Mouse (Mus musculus): ENCODE measurements around the gene Ehf. TPM values are rescaled to one million over a fixed set of nuclear protein-coding genes. Genes with fewer than 3 reads are reported as not detected.

Gene Ehf
- 0.11 and 0.26 TPM in 2 replicates for polyA plus RNA-seq (2014; fragmentation: Nextera tagmentation; extraction: Ambion mirVana)

DNA sequence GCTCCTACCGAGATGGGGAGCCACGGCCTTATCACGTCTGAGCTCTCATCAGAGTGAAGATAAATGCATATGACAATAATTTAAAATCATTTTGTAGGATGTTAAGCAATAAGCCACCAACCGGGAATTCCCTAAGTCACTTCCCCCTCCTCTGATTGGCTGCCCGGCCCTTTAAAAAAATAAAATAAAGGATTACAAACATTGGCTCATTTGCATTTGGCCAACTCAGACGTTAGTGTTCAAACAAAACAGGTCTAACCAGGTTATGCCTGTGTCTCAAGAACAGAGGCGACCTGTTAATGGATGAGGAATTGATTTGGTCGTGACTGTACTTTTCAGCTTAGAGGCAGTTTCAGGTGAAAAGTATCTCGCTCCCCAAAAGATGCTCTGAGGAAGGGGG is at the start of gene Ehf:
Ehf (minus strand) TSS at position 147 of the 400 bp plus-strand sequence.
- WGBS = 36% methylated on average over 9 of the region's 9 CpGs
- DNase-seq (ENCODE audit: low spot score) (no peak), ATAC-seq (replicated peaks; ENCODE audit: low FRiP score) (no peak)
- H3K27ac ChIP-seq (ENCODE audit: low read depth, low read length) = no peak within 1 kb of the TSS
- H3K4me1 ChIP-seq (replicated peaks; ENCODE audit: control insufficient read depth, insufficient read depth, low read length) = peaks cover 21% of the 10 kb centered on the region
- H3K4me3 ChIP-seq (ENCODE audit: low read depth, low read length) = no peak within 1 kb of the TSS
- H3K4me2 ChIP-seq = 0 out of 2 replicates have a peak within 1 kb of the TSS, but pooled peaks have one; percentile 22
- no peak within 1 kb of the TSS for H3K9ac ChIP-seq (ENCODE audit: low read depth, low read length)
- no peaks in the 10 kb centered on the region for H3K27me3 ChIP-seq (replicated peaks; ENCODE audit: control insufficient read depth, insufficient read depth, low read length)
- H3K9me3 ChIP-seq (ENCODE audit: control insufficient read depth, low read length) = no peaks in the 10 kb centered on the region
- no peaks in the 10 kb centered on the region for H3K36me3 ChIP-seq (ENCODE audit: control insufficient read depth, insufficient read depth, low read length)

GRCm38 (mm10) chr2:103347417-103347891 is 44.4 kb upstream of the Ehf start:
- DNase-seq (ENCODE audit: low spot score) = no peak
- ATAC-seq (replicated peaks; ENCODE audit: low FRiP score) = no peak
- WGBS = 4% methylated on average over 5 of the region's 5 CpGs
- Histone ChIP-seq H3K9me3 (ENCODE audit: control insufficient read depth, low read length) (no peaks in the 10 kb centered on the region), H3K4me3 (ENCODE audit: low read depth, low read length) (no peak overlapping the region), H3K27ac (ENCODE audit: low read depth, low read length) (no peak overlapping the region), H3K4me1 (replicated peaks; ENCODE audit: control insufficient read depth, insufficient read depth, low read length) (no peaks in the 10 kb centered on the region), H3K4me2 (no peak overlapping the region), H3K36me3 (ENCODE audit: control insufficient read depth, insufficient read depth, low read length) (no peaks in the 10 kb centered on the region), H3K9ac (ENCODE audit: low read depth, low read length) (no peak overlapping the region), H3K27me3 (replicated peaks; ENCODE audit: control insufficient read depth, insufficient read depth, low read length) (no peaks in the 10 kb centered on the region)

DNA sequence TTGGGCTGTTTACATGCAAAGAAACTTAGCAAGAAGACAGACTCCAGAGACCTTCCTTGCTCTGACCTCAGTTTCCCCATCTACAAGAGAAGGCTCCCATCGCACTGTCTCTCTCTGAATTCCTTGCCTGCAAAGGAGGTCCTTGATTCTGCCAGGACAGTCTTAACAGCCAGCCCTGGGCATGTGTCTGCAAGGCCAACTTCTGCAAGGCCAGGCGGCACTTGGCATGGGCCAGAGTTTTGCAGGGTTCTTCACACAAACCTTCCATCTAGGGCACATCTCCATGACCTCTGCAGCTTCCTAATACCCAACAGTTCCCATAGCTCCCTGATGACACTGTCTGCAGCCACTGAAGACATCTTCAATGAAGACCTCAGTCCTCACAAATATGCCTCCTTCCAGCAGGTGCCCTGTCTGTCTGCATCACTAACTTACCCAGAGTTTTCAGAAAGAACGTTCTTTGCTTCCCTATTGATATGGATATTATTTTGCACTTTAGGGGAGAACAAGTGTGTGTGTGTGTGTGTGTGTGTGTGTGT is 43.7 kb upstream of the Ehf start:
- Histone ChIP-seq H3K36me3 (ENCODE audit: control insufficient read depth, insufficient read depth, low read length) (no peaks in the 10 kb centered on the region), H3K4me2 (no peak overlapping the region), H3K9ac (ENCODE audit: low read depth, low read length) (no peak overlapping the region), H3K9me3 (ENCODE audit: control insufficient read depth, low read length) (no peaks in the 10 kb centered on the region), H3K27me3 (replicated peaks; ENCODE audit: control insufficient read depth, insufficient read depth, low read length) (no peaks in the 10 kb centered on the region), H3K27ac (ENCODE audit: low read depth, low read length) (no peak overlapping the region), H3K4me1 (replicated peaks; ENCODE audit: control insufficient read depth, insufficient read depth, low read length) (no peaks in the 10 kb centered on the region), H3K4me3 (ENCODE audit: low read depth, low read length) (no peak overlapping the region)
- WGBS = 69% methylated on average over 3 of the region's 3 CpGs
- ATAC-seq (replicated peaks; ENCODE audit: low FRiP score) = no peak
- DNase-seq (ENCODE audit: low spot score) = no peak

DNA sequence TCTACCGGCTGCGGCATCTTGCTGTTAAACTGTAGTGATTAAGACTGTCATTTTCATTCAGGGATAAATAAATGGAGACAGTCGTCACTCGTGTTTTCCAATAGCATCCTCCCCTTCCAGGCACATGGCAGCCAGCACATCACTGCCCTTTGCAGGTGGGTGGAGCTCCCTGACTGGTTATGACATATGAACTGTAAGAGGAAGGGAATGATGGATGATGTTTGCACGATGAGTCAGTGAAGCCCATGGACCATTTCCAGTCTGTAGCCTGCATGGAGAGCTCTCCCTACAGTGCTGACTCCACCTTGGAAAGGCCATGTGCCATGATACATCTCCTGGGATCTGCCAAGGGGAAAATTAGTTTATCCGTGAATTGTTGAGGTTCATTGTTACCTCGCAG is 40.5 kb upstream of the Ehf start:
- Histone ChIP-seq H3K9me3 (ENCODE audit: control insufficient read depth, low read length) (no peaks in the 10 kb centered on the region), H3K27ac (ENCODE audit: low read depth, low read length) (no peak overlapping the region), H3K36me3 (ENCODE audit: control insufficient read depth, insufficient read depth, low read length) (no peaks in the 10 kb centered on the region), H3K4me3 (ENCODE audit: low read depth, low read length) (no peak overlapping the region), H3K4me2 (no peak overlapping the region), H3K9ac (ENCODE audit: low read depth, low read length) (no peak overlapping the region), H3K4me1 (replicated peaks; ENCODE audit: control insufficient read depth, insufficient read depth, low read length) (no peaks in the 10 kb centered on the region), H3K27me3 (replicated peaks; ENCODE audit: control insufficient read depth, insufficient read depth, low read length) (no peaks in the 10 kb centered on the region)
- no peak for ATAC-seq (replicated peaks; ENCODE audit: low FRiP score)
- WGBS = 78% methylated on average over 7 of the region's 7 CpGs
- no peak for DNase-seq (ENCODE audit: low spot score)

- Histone ChIP-seq H3K9ac (ENCODE audit: low read depth, low read length) (no peak overlapping the region), H3K4me2 (no peak overlapping the region), H3K9me3 (ENCODE audit: control insufficient read depth, low read length) (no peaks in the 10 kb centered on the region), H3K4me1 (replicated peaks; ENCODE audit: control insufficient read depth, insufficient read depth, low read length) (peaks cover 1% of the 10 kb centered on the region; the same call in 1 of the 2 replicates), H3K36me3 (ENCODE audit: control insufficient read depth, insufficient read depth, low read length) (no peaks in the 10 kb centered on the region), H3K27ac (ENCODE audit: low read depth, low read length) (no peak overlapping the region), H3K27me3 (replicated peaks; ENCODE audit: control insufficient read depth, insufficient read depth, low read length) (no peaks in the 10 kb centered on the region), H3K4me3 (ENCODE audit: low read depth, low read length) (no peak overlapping the region)
- 76% methylated on average over 1 of the region's 1 CpGs for WGBS
- no peak for ATAC-seq (replicated peaks; ENCODE audit: low FRiP score)
- no peak for DNase-seq (ENCODE audit: low spot score)
Measured at GRCm38 (mm10) chr2:103342123-103342522, 39.0 kb upstream of the Ehf start.

- no peaks in the 10 kb centered on the region for H3K27me3 ChIP-seq (replicated peaks; ENCODE audit: control insufficient read depth, insufficient read depth, low read length)
- 77% methylated on average over 1 of the region's 1 CpGs for WGBS
- no peak for ATAC-seq (replicated peaks; ENCODE audit: low FRiP score)
Measured at GRCm38 (mm10) chr2:103341375-103341971, 38.4 kb upstream of the Ehf start.

DNA sequence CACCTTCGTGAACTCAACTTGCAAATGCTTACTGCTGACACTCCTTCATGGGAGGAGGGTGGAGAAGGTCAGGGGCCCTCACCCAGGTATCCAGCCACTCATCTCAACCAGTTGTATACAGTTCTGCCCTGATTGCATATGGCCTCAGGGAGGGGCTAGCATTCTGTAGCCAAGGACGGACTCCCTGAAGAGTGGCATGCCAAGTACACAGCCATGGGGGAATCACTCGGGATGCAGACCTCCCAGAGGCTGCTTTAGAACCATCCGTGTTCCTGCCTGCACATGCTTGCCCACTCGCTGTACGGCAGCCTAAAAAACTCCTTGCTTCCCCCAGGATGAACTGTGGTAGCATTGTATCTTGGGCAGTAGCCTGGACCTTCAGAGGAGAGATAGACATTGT is 35.6 kb upstream of the Ehf start:
- DNase-seq (ENCODE audit: low spot score) (no peak), ATAC-seq (replicated peaks; ENCODE audit: low FRiP score) (no peak)
- WGBS = 78% methylated on average over 6 of the region's 6 CpGs
- Histone ChIP-seq H3K4me2 (no peak overlapping the region), H3K9me3 (ENCODE audit: control insufficient read depth, low read length) (no peaks in the 10 kb centered on the region), H3K4me1 (replicated peaks; ENCODE audit: control insufficient read depth, insufficient read depth, low read length) (peaks cover 3% of the 10 kb centered on the region), H3K27me3 (replicated peaks; ENCODE audit: control insufficient read depth, insufficient read depth, low read length) (no peaks in the 10 kb centered on the region), H3K36me3 (ENCODE audit: control insufficient read depth, insufficient read depth, low read length) (no peaks in the 10 kb centered on the region), H3K9ac (ENCODE audit: low read depth, low read length) (no peak overlapping the region), H3K27ac (ENCODE audit: low read depth, low read length) (no peak overlapping the region), H3K4me3 (ENCODE audit: low read depth, low read length) (no peak overlapping the region)

More at GRCm38 (mm10) chr2:103341375-103341971, 38.4 kb upstream of the Ehf start:
- Histone ChIP-seq H3K4me2 (no peak overlapping the region), H3K4me1 (replicated peaks; ENCODE audit: control insufficient read depth, insufficient read depth, low read length) (peaks cover 3% of the 10 kb centered on the region), H3K36me3 (ENCODE audit: control insufficient read depth, insufficient read depth, low read length) (no peaks in the 10 kb centered on the region), H3K9me3 (ENCODE audit: control insufficient read depth, low read length) (no peaks in the 10 kb centered on the region), H3K4me3 (ENCODE audit: low read depth, low read length) (no peak overlapping the region), H3K27ac (ENCODE audit: low read depth, low read length) (no peak overlapping the region), H3K9ac (ENCODE audit: low read depth, low read length) (no peak overlapping the region)
- no peak for DNase-seq (ENCODE audit: low spot score)

DNA sequence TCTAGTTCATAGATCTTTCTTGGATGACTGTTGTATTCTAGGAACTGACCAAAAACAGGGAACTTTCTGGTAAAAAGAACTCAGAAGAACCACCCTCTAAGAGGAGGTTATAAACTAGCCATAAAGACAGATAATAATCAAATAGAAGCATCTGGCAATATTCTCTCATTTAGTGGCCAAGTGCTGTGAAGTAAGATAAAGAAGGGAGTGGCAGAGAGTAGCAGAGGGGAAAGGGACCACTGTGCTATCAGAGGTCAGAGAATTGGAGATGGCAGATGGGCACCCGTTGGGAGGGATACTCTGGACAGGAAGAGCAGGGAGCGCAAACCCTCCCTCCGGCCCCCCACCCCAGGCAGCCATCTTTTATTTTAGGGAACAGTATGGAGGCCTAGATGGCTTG is 34.3 kb upstream of the Ehf start:
- no peak overlapping the region for H3K27ac ChIP-seq (ENCODE audit: low read depth, low read length)

GRCm38 (mm10) chr2:103336621-103337020 is 33.5 kb upstream of the Ehf start:
- Histone ChIP-seq H3K4me2 (no peak overlapping the region), H3K9me3 (ENCODE audit: control insufficient read depth, low read length) (no peaks in the 10 kb centered on the region), H3K27me3 (replicated peaks; ENCODE audit: control insufficient read depth, insufficient read depth, low read length) (no peaks in the 10 kb centered on the region), H3K9ac (ENCODE audit: low read depth, low read length) (no peak overlapping the region), H3K27ac (ENCODE audit: low read depth, low read length) (no peak overlapping the region), H3K4me3 (ENCODE audit: low read depth, low read length) (no peak overlapping the region), H3K4me1 (replicated peaks; ENCODE audit: control insufficient read depth, insufficient read depth, low read length) (peaks cover 3% of the 10 kb centered on the region), H3K36me3 (ENCODE audit: control insufficient read depth, insufficient read depth, low read length) (no peaks in the 10 kb centered on the region)
- DNase-seq (ENCODE audit: low spot score) (no peak), ATAC-seq (replicated peaks; ENCODE audit: low FRiP score) (peak; percentile 80)
- 72% methylated on average over 11 of the region's 11 CpGs for WGBS

More for the DNA sequence above, 34.3 kb upstream of the Ehf start:
- Histone ChIP-seq H3K4me2 (no peak overlapping the region), H3K9ac (ENCODE audit: low read depth, low read length) (no peak overlapping the region), H3K27me3 (replicated peaks; ENCODE audit: control insufficient read depth, insufficient read depth, low read length) (no peaks in the 10 kb centered on the region), H3K4me1 (replicated peaks; ENCODE audit: control insufficient read depth, insufficient read depth, low read length) (peaks cover 3% of the 10 kb centered on the region), H3K36me3 (ENCODE audit: control insufficient read depth, insufficient read depth, low read length) (no peaks in the 10 kb centered on the region), H3K9me3 (ENCODE audit: control insufficient read depth, low read length) (no peaks in the 10 kb centered on the region), H3K4me3 (ENCODE audit: low read depth, low read length) (no peak overlapping the region)
- ATAC-seq (replicated peaks; ENCODE audit: low FRiP score) (peak; percentile 67), DNase-seq (ENCODE audit: low spot score) (no peak)
- 66% methylated on average over 3 of the region's 3 CpGs for WGBS
